Mouse (Mus musculus): ENCODE measurements around the gene Zbtb24. TPM values are rescaled to one million over a fixed set of nuclear protein-coding genes. Genes with fewer than 3 reads are reported as not detected.
A peak's percentile ranks its signal among the peaks of the same experiment; 100 is the strongest.

Zbtb24 gene
- polyA plus RNA-seq, 1 experiment: 14.9 TPM

DNA sequence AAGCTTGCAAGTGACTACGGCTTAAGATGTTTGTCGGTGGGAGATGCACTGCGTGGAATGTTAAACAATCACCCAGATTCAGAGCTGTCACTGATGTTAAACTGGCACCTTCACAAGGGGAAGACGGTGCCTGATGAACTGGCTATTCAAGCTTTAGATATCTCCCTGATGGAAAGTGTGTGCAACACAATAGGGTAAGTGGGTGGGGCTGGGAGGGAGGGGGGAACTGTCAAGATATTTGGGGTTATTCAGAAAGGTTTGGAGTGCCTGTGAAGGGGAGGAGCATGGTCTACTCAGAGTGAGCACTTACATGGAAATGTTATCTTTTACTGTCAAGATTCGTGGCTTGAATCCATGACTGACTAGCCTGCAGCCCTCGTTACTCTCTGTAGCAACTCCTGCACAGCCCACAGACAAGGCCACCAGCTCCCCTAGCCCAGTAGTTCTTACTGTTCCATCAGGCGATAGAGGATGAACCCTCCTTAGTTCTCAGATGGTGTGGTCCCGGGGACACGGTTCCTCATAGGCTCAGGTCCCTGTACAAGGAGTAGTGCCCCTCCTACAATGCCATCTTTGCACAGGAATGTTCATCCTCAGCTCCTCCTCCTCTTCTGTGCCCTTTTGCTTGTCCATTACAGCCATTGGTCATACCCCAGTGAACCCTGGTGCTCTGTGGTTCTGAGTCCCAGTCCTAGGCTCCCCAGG, 29.5 kb upstream of the Zbtb24 start:
- H3K4me3 ChIP-seq (ENCODE audit: insufficient read depth, low read depth, low read length): no peak overlapping the region
- WGBS: 83% methylated on average over 9 of the region's 9 CpGs
- H3K27me3 ChIP-seq (replicated peaks; ENCODE audit: control insufficient read depth, insufficient read depth, low read length): no peaks in the 10 kb centered on the region; the same call in 1 of the 2 replicates
- TF ChIP-seq POLR2A (IDR thresholded peaks at IDR 0.05; ENCODE audit: low read depth, low read length): no peak
- TF ChIP-seq CTCF (conservative IDR thresholded peaks at IDR 0.05; ENCODE audit: insufficient read depth, insufficient read length, low read depth, low read length): no peak
- H3K36me3 ChIP-seq (ENCODE audit: control insufficient read depth, insufficient read depth, low read length): no peaks in the 10 kb centered on the region
- peak; percentile 7 for DNase-seq
- H3K4me1 ChIP-seq (ENCODE audit: control insufficient read depth, insufficient read depth, low read length): no peaks in the 10 kb centered on the region
- H3K27ac ChIP-seq (ENCODE audit: insufficient read depth, low read depth, low read length): no peak overlapping the region

- Histone ChIP-seq H3K4me1 (ENCODE audit: control insufficient read depth, insufficient read depth, low read length) (no peaks in the 10 kb centered on the region), H3K27me3 (replicated peaks; ENCODE audit: control insufficient read depth, insufficient read depth, low read length) (no peaks in the 10 kb centered on the region; the same call in 1 of the 2 replicates), H3K36me3 (ENCODE audit: control insufficient read depth, insufficient read depth, low read length) (no peaks in the 10 kb centered on the region), H3K4me3 (ENCODE audit: insufficient read depth, low read depth, low read length) (no peak overlapping the region), H3K27ac (ENCODE audit: insufficient read depth, low read depth, low read length) (no peak overlapping the region)
- 80% methylated on average over 2 of the region's 2 CpGs for WGBS
- DNase-seq: no peak
- TF ChIP-seq CTCF (conservative IDR thresholded peaks at IDR 0.05; ENCODE audit: insufficient read depth, insufficient read length, low read depth, low read length): no peak
- TF ChIP-seq POLR2A (IDR thresholded peaks at IDR 0.05; ENCODE audit: low read depth, low read length): no peak
Observed at GRCm38 (mm10) chr10:41423681-41424080, 26.5 kb upstream of the Zbtb24 start.

DNA sequence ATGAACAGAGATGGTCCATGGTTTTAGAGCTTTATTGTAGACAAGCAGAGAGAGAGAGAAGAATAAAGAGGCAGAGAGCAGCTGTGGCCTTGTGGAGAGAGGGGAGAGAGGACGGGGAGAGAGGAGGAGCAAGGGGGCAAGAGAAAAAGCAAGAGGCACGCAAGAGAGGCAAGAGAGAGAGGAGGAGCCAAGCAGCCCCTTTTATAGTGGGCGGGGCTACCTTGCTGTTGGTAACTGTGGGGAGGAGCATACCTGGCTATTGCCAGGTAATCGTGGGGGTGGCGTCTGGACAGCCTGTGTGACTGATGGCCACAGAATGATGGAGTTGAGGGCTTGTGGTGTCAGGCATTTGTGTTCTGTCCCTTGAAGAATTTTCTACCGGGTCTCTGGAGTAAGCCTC, 23.8 kb upstream of the Zbtb24 start:
- DNase-seq: no peak
- no peaks in the 10 kb centered on the region; the same call in 1 of the 2 replicates for H3K27me3 ChIP-seq (replicated peaks; ENCODE audit: control insufficient read depth, insufficient read depth, low read length)
- no peaks in the 10 kb centered on the region for H3K4me1 ChIP-seq (ENCODE audit: control insufficient read depth, insufficient read depth, low read length)
- no peaks in the 10 kb centered on the region for H3K36me3 ChIP-seq (ENCODE audit: control insufficient read depth, insufficient read depth, low read length)
- TF ChIP-seq CTCF (conservative IDR thresholded peaks at IDR 0.05; ENCODE audit: insufficient read depth, insufficient read length, low read depth, low read length) (no peak), POLR2A (IDR thresholded peaks at IDR 0.05; ENCODE audit: low read depth, low read length) (no peak)
- no peak overlapping the region for H3K27ac ChIP-seq (ENCODE audit: insufficient read depth, low read depth, low read length)
- H3K4me3 ChIP-seq (ENCODE audit: insufficient read depth, low read depth, low read length): no peak overlapping the region
- 57% methylated on average over 6 of the region's 6 CpGs for WGBS

GRCm38 (mm10) chr10:41434624-41435023, 15.6 kb upstream of the Zbtb24 start:
- DNase-seq: peak; percentile 80
- Histone ChIP-seq H3K27ac (ENCODE audit: insufficient read depth, low read depth, low read length) (no peak overlapping the region), H3K4me3 (ENCODE audit: insufficient read depth, low read depth, low read length) (no peak overlapping the region), H3K4me1 (ENCODE audit: control insufficient read depth, insufficient read depth, low read length) (peaks cover 6% of the 10 kb centered on the region; the same call in 1 of the 2 replicates), H3K27me3 (replicated peaks; ENCODE audit: control insufficient read depth, insufficient read depth, low read length) (no peaks in the 10 kb centered on the region), H3K36me3 (ENCODE audit: control insufficient read depth, insufficient read depth, low read length) (no peaks in the 10 kb centered on the region)
- no peak for TF ChIP-seq POLR2A (IDR thresholded peaks at IDR 0.05; ENCODE audit: low read depth, low read length)
- TF ChIP-seq CTCF (conservative IDR thresholded peaks at IDR 0.05; ENCODE audit: insufficient read depth, insufficient read length, low read depth, low read length): peak; percentile 44
- 30% methylated on average over 4 of the region's 4 CpGs for WGBS

- Histone ChIP-seq H3K36me3 (ENCODE audit: control insufficient read depth, insufficient read depth, low read length) (no peaks in the 10 kb centered on the region), H3K4me1 (ENCODE audit: control insufficient read depth, insufficient read depth, low read length) (peaks cover 6% of the 10 kb centered on the region; the same call in 1 of the 2 replicates), H3K27me3 (replicated peaks; ENCODE audit: control insufficient read depth, insufficient read depth, low read length) (no peaks in the 10 kb centered on the region), H3K27ac (ENCODE audit: insufficient read depth, low read depth, low read length) (no peak overlapping the region), H3K4me3 (ENCODE audit: insufficient read depth, low read depth, low read length) (no peak overlapping the region)
- TF ChIP-seq POLR2A (IDR thresholded peaks at IDR 0.05; ENCODE audit: low read depth, low read length): no peak
- TF ChIP-seq CTCF (conservative IDR thresholded peaks at IDR 0.05; ENCODE audit: insufficient read depth, insufficient read length, low read depth, low read length): no peak
- DNase-seq: peak; percentile 9
- 21% methylated on average over 3 of the region's 3 CpGs for WGBS
Observed at GRCm38 (mm10) chr10:41435141-41435540, 15.0 kb upstream of the Zbtb24 start.

DNA sequence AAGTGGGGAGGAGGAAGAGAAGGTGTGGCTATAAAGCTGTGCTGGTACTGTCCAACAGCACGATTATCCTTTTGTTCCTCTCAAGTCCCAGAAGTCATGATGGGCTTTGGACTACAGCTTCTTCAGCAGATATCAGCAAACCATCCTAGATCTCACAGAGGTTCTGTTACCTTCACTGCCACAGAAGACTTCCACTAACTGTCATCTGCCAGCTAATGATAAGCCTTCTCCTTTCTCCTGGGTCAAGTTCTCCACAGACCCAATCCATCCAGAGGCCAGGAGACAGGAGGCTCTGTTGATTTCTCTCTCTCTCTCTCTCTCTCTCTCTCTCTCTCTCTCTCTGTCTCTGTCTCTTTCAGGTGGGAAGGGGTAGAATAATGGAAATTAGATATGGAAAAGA, 2.0 kb upstream of the Zbtb24 start:
- TF ChIP-seq CTCF (conservative IDR thresholded peaks at IDR 0.05; ENCODE audit: insufficient read depth, insufficient read length, low read depth, low read length) (no peak), POLR2A (IDR thresholded peaks at IDR 0.05; ENCODE audit: low read depth, low read length) (no peak)
- Histone ChIP-seq H3K4me3 (ENCODE audit: insufficient read depth, low read depth, low read length) (no peak overlapping the region), H3K27me3 (replicated peaks; ENCODE audit: control insufficient read depth, insufficient read depth, low read length) (no peaks in the 10 kb centered on the region), H3K4me1 (ENCODE audit: control insufficient read depth, insufficient read depth, low read length) (peaks cover 10% of the 10 kb centered on the region), H3K36me3 (ENCODE audit: control insufficient read depth, insufficient read depth, low read length) (no peaks in the 10 kb centered on the region), H3K27ac (ENCODE audit: insufficient read depth, low read depth, low read length) (no peak overlapping the region)
- 84% methylated on average over 1 of the region's 1 CpGs for WGBS
- DNase-seq: no peak

DNA sequence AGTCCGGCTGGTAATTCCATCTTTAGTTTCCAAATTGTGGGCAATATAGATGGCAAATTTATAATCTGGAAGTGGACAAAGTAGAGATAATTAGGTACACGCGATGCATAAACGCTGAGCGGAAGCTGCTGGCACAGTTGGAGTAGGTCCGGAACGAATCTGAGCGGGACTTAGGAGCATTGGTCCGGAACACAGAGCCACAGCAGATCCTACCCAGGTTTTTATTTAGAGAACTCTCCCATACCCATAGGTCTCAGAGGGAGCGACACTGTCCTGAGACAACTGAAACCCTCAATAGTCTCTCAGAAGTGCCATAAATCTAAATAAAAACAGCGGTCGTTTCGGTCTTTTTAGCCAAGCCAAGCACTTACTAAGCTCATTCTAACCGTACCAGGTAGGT, 499 bp upstream of the Zbtb24 start:
- no peaks in the 10 kb centered on the region for H3K36me3 ChIP-seq (ENCODE audit: control insufficient read depth, insufficient read depth, low read length)
- H3K27ac ChIP-seq (ENCODE audit: insufficient read depth, low read depth, low read length): peak overlapping the region; percentile 91
- WGBS: 3% methylated on average over 14 of the region's 14 CpGs
- peak overlapping the region; percentile 91 for H3K4me3 ChIP-seq (ENCODE audit: insufficient read depth, low read depth, low read length)
- TF ChIP-seq POLR2A (IDR thresholded peaks at IDR 0.05; ENCODE audit: low read depth, low read length): no peak
- TF ChIP-seq CTCF (conservative IDR thresholded peaks at IDR 0.05; ENCODE audit: insufficient read depth, insufficient read length, low read depth, low read length): no peak
- H3K4me1 ChIP-seq (ENCODE audit: control insufficient read depth, insufficient read depth, low read length): peaks cover 10% of the 10 kb centered on the region
- H3K27me3 ChIP-seq (replicated peaks; ENCODE audit: control insufficient read depth, insufficient read depth, low read length): no peaks in the 10 kb centered on the region
- peak; percentile 63 for DNase-seq

Measured in kidney, adult 2 months (tissue).